Mouse (Mus musculus) thymus, postnatal 36 days (tissue): Measurements from ENCODE around the gene Actr8.

Experiments
- DNase-seq, 2 experiments: peaks; one replicate each; pipeline ENCODE4 v3.0.0; 2022; ENCODE audit warnings: mixed read lengths in 2 of 2

Actr8 gene

DNA sequence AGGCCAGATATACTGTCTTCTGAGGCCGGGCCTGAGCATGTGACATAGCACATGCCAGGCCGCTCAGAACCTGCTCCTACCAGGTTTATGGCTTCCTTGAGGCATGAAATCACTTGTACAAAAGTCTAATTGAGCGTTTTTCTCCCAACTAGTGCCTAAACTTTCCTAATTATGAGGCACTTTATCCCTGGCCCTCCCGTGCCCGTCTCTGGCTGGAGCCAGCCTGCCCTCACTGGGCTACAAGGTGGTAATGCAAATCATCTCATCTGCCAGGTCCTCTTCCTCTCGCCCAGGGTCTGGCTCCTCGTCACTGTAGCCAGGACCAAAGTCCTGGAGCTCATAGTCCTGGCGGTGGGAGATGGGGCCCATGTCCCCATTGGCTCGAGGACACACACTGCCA is 63.7 kb downstream of the Actr8 start:
- DNase-seq: no peak

DNA sequence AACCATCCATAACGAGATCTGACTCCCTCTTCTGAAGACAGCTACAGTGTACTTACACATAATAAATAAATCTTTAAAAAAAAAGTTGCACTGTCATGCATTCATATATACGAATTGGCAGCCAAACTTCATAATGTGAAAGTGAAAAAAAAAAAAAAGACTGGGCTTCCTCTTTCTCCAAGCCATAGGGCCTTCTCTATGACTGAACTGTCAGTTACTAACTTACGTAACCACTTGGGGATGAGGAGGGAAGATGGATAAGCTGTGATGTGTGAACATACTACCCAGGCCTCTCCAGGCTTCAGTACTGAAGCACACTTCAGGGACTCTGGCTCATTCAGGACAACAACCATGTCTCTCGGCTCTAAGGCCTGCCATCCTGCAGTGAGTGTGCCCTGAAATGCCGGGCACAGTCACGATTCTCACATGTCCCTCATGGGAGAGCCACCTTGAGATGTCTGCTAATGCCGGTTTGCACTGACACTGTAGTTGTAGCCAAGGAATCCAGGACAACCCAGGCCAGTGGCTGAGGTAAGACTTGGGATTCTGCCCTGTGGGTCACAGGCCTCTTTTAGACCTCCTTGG is 65.3 kb downstream of the Actr8 start:
- no peak for DNase-seq

- DNase-seq: no peak
Observed at GRCm38 (mm10) chr14:30045239-30045638, 67.1 kb downstream of the Actr8 start.

- DNase-seq: no peak
Observed at GRCm38 (mm10) chr14:30045704-30046220, 67.6 kb downstream of the Actr8 start.

DNA sequence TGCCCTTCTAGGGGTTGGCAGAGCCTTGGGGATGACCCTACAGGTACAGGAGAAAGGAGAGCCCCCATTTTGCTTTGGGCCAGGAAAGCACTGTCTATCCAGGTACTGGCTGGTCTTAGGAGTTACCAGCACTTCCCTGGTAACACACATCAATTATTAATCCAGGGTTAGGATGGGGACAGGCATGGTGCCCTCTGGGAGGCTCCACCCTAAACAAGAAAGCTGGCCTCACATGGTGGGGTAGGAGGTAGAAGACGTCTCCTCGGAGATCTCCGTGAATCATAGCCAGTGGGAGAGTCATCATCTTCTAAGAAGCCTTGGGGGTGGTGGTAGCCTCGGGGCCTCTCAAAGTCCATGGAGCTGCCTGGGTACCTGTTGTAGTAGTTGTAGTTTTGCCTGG is 68.8 kb downstream of the Actr8 start:
- no peak for DNase-seq

- DNase-seq: no peak
Observed at GRCm38 (mm10) chr14:30048049-30048448, 69.9 kb downstream of the Actr8 start.

GRCm38 (mm10) chr14:30050280-30050679 is 72.1 kb downstream of the Actr8 start:
- no peak for DNase-seq

GRCm38 (mm10) chr14:30054922-30055321 is 76.8 kb downstream of the Actr8 start:
- DNase-seq: no peak
